Mouse (Mus musculus) Patski (cell line): ENCODE measurements around the gene Xrcc4. TPM values are rescaled to one million over a fixed set of nuclear protein-coding genes. Genes with fewer than 3 reads are reported as not detected.
A peak's percentile ranks its signal among the peaks of the same experiment; 100 is the strongest.

Source experiments
- ATAC-seq: fragments of 100-300 bp; one replicate; pipeline ENCODE4 v1.8.0; 2021
- CTCF ChIA-PET: fragments of 350-600 bp; sonication (Branson Sonifier 250); formaldehyde crosslinking; loops from one replicate; lab custom pipeline; 2022; ENCODE audit warnings: inconsistent platforms; lab: Charles Lee
- POLR2A ChIA-PET: fragments of 350-600 bp; sonication (Branson Sonifier 250); formaldehyde crosslinking; loops from one replicate; lab custom pipeline; 2022; ENCODE audit warnings: antibody characterized with exemption, inconsistent platforms; lab: Charles Lee
- DNase-seq: peaks from one replicate; pipeline ENCODE4 v3.0.0-alpha.2; 2011; ENCODE audit warnings: low read depth, low spot score
- H3K27me3 ChIP-seq: fragments of 371-371 bp; one replicate; pipeline ENCODE4 v1.5.1; 2021
- CTCF ChIP-seq: fragments of 100-300 bp; IDR thresholded peaks from one replicate; pipeline ENCODE4 v1.5.1; 2021
- in situ Hi-C: fragments of 300-500 bp; cut with MboI; formaldehyde crosslinking; loops from 3 replicates; pipeline ENCODE4 v1.11.1; 2018; ENCODE audit warnings: low pct_unique_long_range_greater_than_20kb, mixed read lengths
- polyA plus RNA-seq: library from polyadenylated mRNA; unstranded; gene quantifications from one replicate; pipeline ENCODE4 v1.2.3, GENCODE M21; 2021

Xrcc4 gene
- polyA plus RNA-seq, 1 experiment from 2014 or later = 18.7 TPM

DNA sequence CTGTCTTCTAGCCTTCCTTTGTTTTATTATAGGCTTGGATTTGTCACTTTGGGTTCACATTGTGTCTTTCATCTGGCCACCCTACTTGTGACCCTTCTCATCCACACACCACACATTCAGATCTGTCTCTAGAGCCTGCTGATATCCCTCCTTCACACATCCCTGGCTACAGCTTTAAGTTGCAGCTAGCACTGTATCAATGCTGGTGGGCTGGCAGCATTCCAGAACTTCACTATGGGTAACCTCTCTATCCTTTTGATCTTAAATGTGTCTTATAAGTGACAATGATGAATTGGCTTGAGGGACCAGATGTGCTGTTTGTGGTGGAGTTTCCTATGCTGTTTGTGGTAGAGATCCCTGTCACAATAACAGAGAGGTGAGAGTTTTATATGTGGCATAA lies 120.7 kb downstream of the Xrcc4 start:
- DNase-seq = no peak
- TF ChIP-seq CTCF = no peak
- ChIA-PET CTCF (no interaction called here), POLR2A (interaction anchor here (0.7 kb wide), 1 partner anchor 36 kb away, joined by 3 read pairs; no protein-coding TSS in a partner anchor)
- no peaks in the 10 kb centered on the region for H3K27me3 ChIP-seq
- no peak for ATAC-seq
- in situ Hi-C loops = no loop called here

- ATAC-seq (no peak), DNase-seq (no peak)
- no peaks in the 10 kb centered on the region for H3K27me3 ChIP-seq
- POLR2A ChIA-PET = no interaction called here
- TF ChIP-seq CTCF = no peak
- in situ Hi-C loops = no loop called here
- CTCF ChIA-PET = no interaction called here
Measured at GRCm38 (mm10) chr13:89944354-89944753, 145.1 kb downstream of the Xrcc4 start.

DNA sequence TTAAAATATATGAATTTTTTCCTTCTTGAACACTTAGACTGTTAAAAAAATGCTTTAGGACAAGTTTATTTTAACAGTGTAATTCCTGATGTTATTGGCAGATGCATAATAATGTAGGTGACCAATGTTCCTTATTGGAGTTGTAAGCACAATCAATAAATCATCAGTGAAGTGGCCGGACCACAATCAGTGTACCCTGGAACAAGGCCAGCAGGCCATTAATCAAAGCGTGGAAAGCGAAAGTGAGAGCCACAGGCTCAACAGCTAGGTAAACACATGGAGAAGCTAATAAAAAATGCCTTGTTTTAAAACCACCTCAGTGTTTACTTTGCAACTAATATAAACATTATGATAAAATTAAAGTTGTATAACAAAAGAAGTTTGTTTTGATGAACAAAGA lies 159.9 kb downstream of the Xrcc4 start:
- ChIA-PET POLR2A (no interaction called here), CTCF (no interaction called here)
- H3K27me3 ChIP-seq = no peaks in the 10 kb centered on the region
- ATAC-seq (no peak), DNase-seq (no peak)
- in situ Hi-C loops = no loop called here
- no peak for TF ChIP-seq CTCF

- H3K27me3 ChIP-seq = no peaks in the 10 kb centered on the region
- ChIA-PET CTCF (interaction anchor here (1.5 kb wide), 1 partner anchor 12 kb away, joined by 3 read pairs; no protein-coding TSS in a partner anchor), POLR2A (interaction anchor here (0.7 kb wide), 1 partner anchor 9 kb away, joined by 3 read pairs; no protein-coding TSS in a partner anchor)
- DNase-seq (no peak), ATAC-seq (no peak)
- no peak for TF ChIP-seq CTCF
- in situ Hi-C loops = no loop called here
Measured at GRCm38 (mm10) chr13:89918814-89919481, 170.5 kb downstream of the Xrcc4 start.

- no peaks in the 10 kb centered on the region for H3K27me3 ChIP-seq
- ATAC-seq (no peak), DNase-seq (no peak)
- TF ChIP-seq CTCF = no peak
- in situ Hi-C loops = no loop called here
- ChIA-PET POLR2A (no interaction called here), CTCF (interaction anchor here (1.0 kb wide), 1 partner anchor 8 kb away, joined by 3 read pairs; no protein-coding TSS in a partner anchor)
Measured at GRCm38 (mm10) chr13:89914332-89914731, 175.1 kb downstream of the Xrcc4 start.

GRCm38 (mm10) chr13:89913891-89914290 lies 175.5 kb downstream of the Xrcc4 start:
- no peaks in the 10 kb centered on the region for H3K27me3 ChIP-seq
- no peak for TF ChIP-seq CTCF
- POLR2A ChIA-PET = no interaction called here
- CTCF ChIA-PET = interaction anchor here (1.0 to 1.4 kb wide), 2 partner anchors 8 to 11 kb away, joined by 3 to 4 read pairs; no protein-coding TSS in a partner anchor
- no peak for ATAC-seq
- DNase-seq = no peak
- in situ Hi-C loops = no loop called here

DNA sequence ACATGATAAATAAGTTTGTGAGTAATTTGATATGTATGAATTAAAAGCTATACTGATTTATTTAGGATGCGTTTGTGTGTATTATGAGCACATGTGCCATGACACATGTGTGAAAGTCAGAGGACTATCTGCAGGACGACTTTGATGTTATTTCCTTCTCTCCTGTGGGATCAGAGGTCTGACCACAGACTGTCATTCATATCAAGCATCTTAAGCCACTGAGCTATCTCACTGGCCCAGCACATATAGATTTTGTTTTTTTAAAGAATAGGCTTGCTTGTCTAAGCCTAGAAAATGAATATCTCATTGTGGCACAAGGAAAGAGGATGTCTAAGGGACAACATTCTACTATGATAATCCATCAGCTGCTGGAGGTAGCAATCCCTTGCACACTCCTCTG lies 183.3 kb downstream of the Xrcc4 start:
- ChIA-PET POLR2A (no interaction called here), CTCF (interaction anchor here (1.0 to 1.2 kb wide), 2 partner anchors 8 to 97 kb away, joined by 3 read pairs; no protein-coding TSS in a partner anchor)
- no peak for ATAC-seq
- no peak for TF ChIP-seq CTCF
- DNase-seq = no peak
- in situ Hi-C loops = no loop called here
- H3K27me3 ChIP-seq = no peaks in the 10 kb centered on the region

- in situ Hi-C loops = no loop called here
- H3K27me3 ChIP-seq = no peaks in the 10 kb centered on the region
- no peak for ATAC-seq
- POLR2A ChIA-PET = no interaction called here
- TF ChIP-seq CTCF = no peak
- CTCF ChIA-PET = no interaction called here
- no peak for DNase-seq
Measured at GRCm38 (mm10) chr13:89899066-89899465, 190.3 kb downstream of the Xrcc4 start.

GRCm38 (mm10) chr13:89892140-89892539 lies 197.3 kb downstream of the Xrcc4 start:
- TF ChIP-seq CTCF = no peak
- CTCF ChIA-PET = no interaction called here

DNA sequence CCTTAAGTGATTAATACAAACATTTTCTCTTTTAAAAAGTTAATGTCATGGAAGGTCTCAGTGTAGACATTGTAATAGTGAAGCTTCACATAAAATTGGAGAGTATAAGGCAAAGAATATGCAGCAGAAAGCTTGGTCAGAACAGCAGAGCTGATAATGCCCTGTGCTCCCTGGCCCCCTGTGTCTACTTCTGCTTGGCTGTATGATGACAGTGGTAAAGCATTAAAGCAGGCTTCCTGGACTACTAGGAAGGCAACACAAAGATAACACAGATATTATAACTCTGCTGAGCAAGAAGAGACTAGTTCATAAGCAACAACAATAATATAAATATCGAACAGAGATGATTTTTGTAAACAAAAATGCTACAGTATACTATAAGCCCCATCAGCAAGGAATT lies 199.2 kb downstream of the Xrcc4 start:
- ChIA-PET CTCF (interaction anchor here (2.4 kb wide), 1 partner anchor 12 kb away, joined by 7 read pairs; no protein-coding TSS in a partner anchor), POLR2A (no interaction called here)
- no peaks in the 10 kb centered on the region for H3K27me3 ChIP-seq
- ATAC-seq = no peak
- no peak for TF ChIP-seq CTCF
- in situ Hi-C loops = no loop called here
- no peak for DNase-seq

More at GRCm38 (mm10) chr13:89892140-89892539, 197.3 kb downstream of the Xrcc4 start:
- POLR2A ChIA-PET = interaction anchor here (0.7 kb wide), 1 partner anchor 259 kb away, joined by 3 read pairs; no protein-coding TSS in a partner anchor
- in situ Hi-C loops = no loop called here
- no peaks in the 10 kb centered on the region for H3K27me3 ChIP-seq
- ATAC-seq (no peak), DNase-seq (no peak)

- in situ Hi-C loops = no loop called here
- CTCF ChIA-PET = interaction anchor here (2.4 kb wide), 1 partner anchor 13 kb away, joined by 7 read pairs; no protein-coding TSS in a partner anchor
- peak; percentile 90 for ATAC-seq
- peak; percentile 54 for DNase-seq
- no peak for TF ChIP-seq CTCF
- POLR2A ChIA-PET = no interaction called here
- H3K27me3 ChIP-seq = no peaks in the 10 kb centered on the region
Measured at GRCm38 (mm10) chr13:89889074-89889473, 200.3 kb downstream of the Xrcc4 start.
